Mouse (Mus musculus): ENCODE measurements at regions not wholly inside any gene's neighbourhood (a gene's known extent, or its start where the extent isn't known, plus 50 kb on each side); places are given as distances from the start of the nearest gene placed in this dataset.

GRCm38 (mm10) chr8:126852184-126852583 is 93.5 kb downstream of the Tomm20 start:
- no peak for TF ChIP-seq CTCF (IDR thresholded peaks at IDR 0.05; ENCODE audit: low read depth, low read length)
- TF ChIP-seq POLR2A (IDR thresholded peaks at IDR 0.05; ENCODE audit: borderline replicate concordance, low read depth, low read length), result no peak

Measured in bone marrow macrophage, adult 2 months (primary cell).